Mouse (Mus musculus) cerebellum, postnatal 10 days (tissue): ENCODE measurements around the gene Catsper4.

Source experiments
- DNase-seq, 2 experiments: peaks; one replicate each; pipeline ENCODE4 v3.0.0; 2021; ENCODE audit warnings: mixed read lengths in 2 of 2

Gene Catsper4

GRCm38 (mm10) chr4:134181112-134181511 is 46.1 kb downstream of the Catsper4 start:
- DNase-seq: no peak

- DNase-seq: peak in 1 of 2 experiments; percentile 19
These were observed 54.8 kb downstream of the Catsper4 start for GRCm38 (mm10) chr4:134172391-134172790.

GRCm38 (mm10) chr4:134166906-134167305 is 60.3 kb downstream of the Catsper4 start:
- no peak for DNase-seq

GRCm38 (mm10) chr4:134165548-134166465 is 61.4 kb downstream of the Catsper4 start:
- no peak for DNase-seq

GRCm38 (mm10) chr4:134165024-134165423 is 62.2 kb downstream of the Catsper4 start:
- DNase-seq: no peak

GRCm38 (mm10) chr4:134164591-134164990 is 62.6 kb downstream of the Catsper4 start:
- DNase-seq: no peak
